Mouse (Mus musculus) MEL (cell line): ENCODE results near the gene Herc2. TPM values are rescaled to one million over a fixed set of nuclear protein-coding genes. Genes with fewer than 3 reads are reported as not detected.

Experiments used
- DNase-seq: peaks from one replicate; pipeline ENCODE4 v3.0.0; 2011; ENCODE audit warnings: low read depth, low spot score
- H3K27ac ChIP-seq: 2 replicates; pipeline ENCODE4 v1.5.1; 2012; ENCODE audit warnings: low read depth, mild to moderate bottlenecking, control low read depth, low read length, moderate library complexity; ENCODE audit not compliant: control insufficient read depth
- H3K27me3 ChIP-seq, 2 experiments: fragments of 150-350 bp in 1 of 2; sonication (generic) in 1 of 2; 2 replicates each; pipeline ENCODE4 v1.6.1; 2012; ENCODE audit warnings: low read length in 2 of 2, mild to moderate bottlenecking in 2 of 2, improper control_type of control experiment in 1 of 2, moderate library complexity in 1 of 2; ENCODE audit not compliant: insufficient read depth in 2 of 2, control insufficient read depth in 1 of 2
- H3K36me3 ChIP-seq, 2 experiments: 2 replicates each; pipeline ENCODE4 v1.6.1; 2012 to 2014; ENCODE audit warnings: low read length in 2 of 2, improper control_type of control experiment in 1 of 2, inconsistent platforms in 1 of 2, mild to moderate bottlenecking in 1 of 2; ENCODE audit not compliant: insufficient read depth in 2 of 2, control insufficient read depth in 1 of 2
- H3K4me1 ChIP-seq, 2 experiments: fragments of 150-350 bp in 1 of 2; sonication (generic) in 1 of 2; 2 replicates each; pipeline ENCODE4 v1.6.1; 2012; ENCODE audit warnings: low read length in 2 of 2, improper control_type of control experiment in 1 of 2, mild to moderate bottlenecking in 1 of 2; ENCODE audit not compliant: insufficient read depth in 2 of 2, control insufficient read depth in 1 of 2
- H3K4me3 ChIP-seq, 2 experiments: fragments of 150-350 bp in 1 of 2; sonication (generic) in 1 of 2; 2 replicates each; pipeline ENCODE4 v1.5.1; 2012; ENCODE audit warnings: low read depth in 2 of 2, low read length in 2 of 2, mild to moderate bottlenecking in 2 of 2, moderate library complexity in 2 of 2, control low read depth in 1 of 2, improper control_type of control experiment in 1 of 2; ENCODE audit not compliant: control insufficient read depth in 1 of 2, insufficient read depth in 1 of 2
- H3K79me2 ChIP-seq: 2 replicates; pipeline ENCODE4 v1.6.1; 2012; ENCODE audit warnings: mild to moderate bottlenecking, low read length, moderate library complexity; ENCODE audit not compliant: control insufficient read depth, poor library complexity, insufficient read depth
- H3K9ac ChIP-seq: 2 replicates; pipeline ENCODE4 v1.6.1; 2012; ENCODE audit warnings: low read depth, mild to moderate bottlenecking, control low read depth, low read length, moderate library complexity; ENCODE audit not compliant: control insufficient read depth, poor library complexity, severe bottlenecking
- H3K9me3 ChIP-seq: fragments of 150-350 bp; sonication (generic); replicated peaks from 2 replicates; pipeline ENCODE4 v1.6.1; 2012; ENCODE audit warnings: mild to moderate bottlenecking, low read length, improper control_type of control experiment, moderate library complexity; ENCODE audit not compliant: insufficient read depth
- BHLHE40 ChIP-seq: IDR thresholded peaks from 2 replicates; pipeline ENCODE4 v1.6.1; 2012; ENCODE audit warnings: low read depth, mild to moderate bottlenecking, inconsistent platforms, low read length, improper control_type of control experiment, borderline replicate concordance
- CTCF ChIP-seq, 3 experiments: IDR thresholded peaks in 2 of 3; conservative IDR thresholded peaks in 1 of 3; 2 replicates each; pipeline ENCODE4 v1.5.1; 2011 to 2012; ENCODE audit warnings: low read length in 3 of 3, low read depth in 2 of 3, mild to moderate bottlenecking in 2 of 3, improper control_type of control experiment in 1 of 3, inconsistent platforms in 1 of 3, mixed read lengths in 1 of 3, moderate library complexity in 1 of 3; ENCODE audit not compliant: control insufficient read depth in 1 of 3, insufficient read depth in 1 of 3, poor library complexity in 1 of 3, severe bottlenecking in 1 of 3
- ELF1 ChIP-seq: IDR thresholded peaks from 2 replicates; pipeline ENCODE4 v1.6.1; 2014; ENCODE audit warnings: low read depth, mild to moderate bottlenecking, inconsistent platforms, low read length, improper control_type of control experiment, moderate library complexity
- EP300 ChIP-seq, 2 experiments: IDR thresholded peaks; 2 replicates each; pipeline ENCODE4 v1.6.1; 2011; ENCODE audit warnings: improper control_type of control experiment in 2 of 2, low read length in 2 of 2, low read depth in 1 of 2, mild to moderate bottlenecking in 1 of 2
- ETS1 ChIP-seq: IDR thresholded peaks from 2 replicates; pipeline ENCODE4 v1.6.1; 2012; ENCODE audit warnings: low read depth, mild to moderate bottlenecking, inconsistent platforms, low read length, improper control_type of control experiment, moderate library complexity
- GABPA ChIP-seq: IDR thresholded peaks from 2 replicates; pipeline ENCODE4 v1.6.1; 2012; ENCODE audit warnings: low read depth, mild to moderate bottlenecking, inconsistent platforms, low read length, improper control_type of control experiment, moderate library complexity
- HCFC1 ChIP-seq: IDR thresholded peaks from 2 replicates; pipeline ENCODE4 v1.6.1; 2012; ENCODE audit warnings: low read depth, mild to moderate bottlenecking, inconsistent platforms, low read length, improper control_type of control experiment, moderate library complexity
- JUND ChIP-seq: IDR thresholded peaks from 2 replicates; pipeline ENCODE4 v1.6.1; 2011; ENCODE audit warnings: low read depth, mild to moderate bottlenecking, improper control_type of control experiment, low read length
- KAT2A ChIP-seq: conservative IDR thresholded peaks from 2 replicates; pipeline ENCODE4 v1.6.1; 2012; ENCODE audit warnings: low read depth, low read length, improper control_type of control experiment, inconsistent platforms
- MAX ChIP-seq: IDR thresholded peaks from 2 replicates; pipeline ENCODE4 v1.6.1; 2011; ENCODE audit warnings: low read length, improper control_type of control experiment
- MAZ ChIP-seq: IDR thresholded peaks from 2 replicates; pipeline ENCODE4 v1.6.1; 2012; ENCODE audit warnings: low read depth, mild to moderate bottlenecking, inconsistent platforms, low read length, improper control_type of control experiment
- MXI1 ChIP-seq: IDR thresholded peaks from 2 replicates; pipeline ENCODE4 v1.6.1; 2011; ENCODE audit warnings: mild to moderate bottlenecking, low read depth, low read length, improper control_type of control experiment
- MYB ChIP-seq: IDR thresholded peaks from 2 replicates; pipeline ENCODE4 v1.6.1; 2011; ENCODE audit warnings: mild to moderate bottlenecking, low read depth, low read length, improper control_type of control experiment
- MYC ChIP-seq: IDR thresholded peaks from 2 replicates; pipeline ENCODE4 v1.6.1; 2011; ENCODE audit warnings: low read depth, mild to moderate bottlenecking, low read length, improper control_type of control experiment, moderate library complexity
- POLR2A ChIP-seq, 2 experiments: IDR thresholded peaks; 2 replicates each; pipeline ENCODE4 v1.6.1; 2011 to 2012; ENCODE audit warnings: low read length in 2 of 2, mild to moderate bottlenecking in 2 of 2, control low read depth in 1 of 2, improper control_type of control experiment in 1 of 2, low read depth in 1 of 2, moderate library complexity in 1 of 2; ENCODE audit not compliant: control insufficient read depth in 1 of 2, insufficient read depth in 1 of 2, poor library complexity in 1 of 2
- POLR2AphosphoS2 ChIP-seq: IDR thresholded peaks from 2 replicates; pipeline ENCODE4 v1.6.1; 2011; ENCODE audit warnings: low read length, improper control_type of control experiment
- POLR2AphosphoS5 ChIP-seq: IDR thresholded peaks from 2 replicates; pipeline ENCODE4 v1.6.1; 2012; ENCODE audit warnings: low read depth, borderline replicate concordance, mild to moderate bottlenecking, inconsistent platforms, low read length, moderate library complexity, mixed read lengths
- RAD21 ChIP-seq: IDR thresholded peaks from 2 replicates; pipeline ENCODE4 v1.6.1; 2011; ENCODE audit warnings: mild to moderate bottlenecking, low read depth, low read length, improper control_type of control experiment
- RCOR1 ChIP-seq: IDR thresholded peaks from 2 replicates; pipeline ENCODE4 v1.6.1; 2012; ENCODE audit warnings: low read depth, mild to moderate bottlenecking, inconsistent platforms, low read length, improper control_type of control experiment
- TAL1 ChIP-seq: IDR thresholded peaks from 2 replicates; pipeline ENCODE4 v1.6.1; 2012; ENCODE audit warnings: mild to moderate bottlenecking, inconsistent platforms, low read length, moderate library complexity, mixed read lengths
- UBTF ChIP-seq: IDR thresholded peaks from 2 replicates; pipeline ENCODE4 v1.6.1; 2012; ENCODE audit warnings: low read depth, mild to moderate bottlenecking, inconsistent platforms, low read length, improper control_type of control experiment, moderate library complexity, borderline replicate concordance; ENCODE audit not compliant: insufficient read depth
- USF2 ChIP-seq, 2 experiments: IDR thresholded peaks; 2 replicates each; pipeline ENCODE4 v1.6.1; 2011 to 2012; ENCODE audit warnings: improper control_type of control experiment in 2 of 2, low read length in 2 of 2, borderline replicate concordance in 1 of 2, inconsistent platforms in 1 of 2, low read depth in 1 of 2, mild to moderate bottlenecking in 1 of 2; ENCODE audit not compliant: insufficient read depth in 1 of 2
- ZC3H11A ChIP-seq: IDR thresholded peaks from 2 replicates; pipeline ENCODE4 v1.6.1; 2012; ENCODE audit warnings: low read depth, mild to moderate bottlenecking, inconsistent platforms, low read length, improper control_type of control experiment
- ZKSCAN1 ChIP-seq: IDR thresholded peaks from 2 replicates; pipeline ENCODE4 v1.6.1; 2012; ENCODE audit warnings: low read depth, mild to moderate bottlenecking, inconsistent platforms, low read length, improper control_type of control experiment, moderate library complexity
- ZMIZ1 ChIP-seq: IDR thresholded peaks from 2 replicates; pipeline ENCODE4 v1.6.1; 2012; ENCODE audit warnings: low read depth, mild to moderate bottlenecking, inconsistent platforms, low read length, improper control_type of control experiment, moderate library complexity
- polyA plus RNA-seq, 2 experiments: library from polyadenylated mRNA; stranded (reverse) in 1 of 2; unstranded in 1 of 2; fragments of >175 nt in 1 of 2; fragments of >200 nt in 1 of 2; gene quantifications; 2 replicates each; pipeline versions ENCODE4 v1.2.1 to v1.2.4; 2012; ENCODE audit warnings: low replicate concordance in 2 of 2, low read depth in 1 of 2; ENCODE audit not compliant: insufficient read length in 2 of 2, insufficient read depth in 1 of 2, missing spikeins in 1 of 2
- total RNA-seq: library from RNA; depleted of rRNA; stranded (reverse); fragments of 300-350 nt; gene quantifications from 2 replicates; pipeline ENCODE4 v1.2.3, GENCODE M21; 2012

Herc2 gene
- total and polyA plus RNA-seq, 3 experiments: 20.7 to 389 (median 32.0) TPM

GRCm38 (mm10) chr7:56049831-56050321 lies at the start of gene Herc2 (continued):
- TF ChIP-seq ZC3H11A (no peak), ELF1 (peak; percentile 95)

- Histone ChIP-seq H3K36me3 (peaks cover 0 to 17% of the 10 kb centered on the region in 2 experiments; a peak in 2 of 4 replicates), H3K27me3 (no peaks in the 10 kb centered on the region), H3K27ac (no peak overlapping the region), H3K4me1 (peaks cover 12 to 16% of the 10 kb centered on the region in 2 experiments), H3K79me2 (0 out of 2 replicates have a peak, but pooled peaks cover 2% of the 10 kb centered on the region), H3K4me3 (no peak overlapping the region), H3K9me3 (no peaks in the 10 kb centered on the region), H3K9ac (no peak overlapping the region)
- TF ChIP-seq HCFC1: no peak
- no peak for TF ChIP-seq POLR2AphosphoS5
- no peak for TF ChIP-seq CTCF (IDR thresholded peaks at IDR 0.05 in 2 of 3, conservative IDR thresholded peaks at IDR 0.05 in 1 of 3; ENCODE audit: control insufficient read depth in 1 of 3, insufficient read depth in 1 of 3, low read depth in 2 of 3, low read length in 3 of 3, poor library complexity in 1 of 3, severe bottlenecking in 1 of 3)
- no peak for TF ChIP-seq MAX
- no peak for TF ChIP-seq JUND
- TF ChIP-seq UBTF: no peak
- no peak for TF ChIP-seq KAT2A
- DNase-seq: no peak
Measured at GRCm38 (mm10) chr7:56010318-56011017, 39.5 kb upstream of the Herc2 start.

GRCm38 (mm10) chr7:56011018-56011333 lies 39.0 kb upstream of the Herc2 start:
- Histone ChIP-seq H3K4me1 (peaks cover 15 to 20% of the 10 kb centered on the region in 2 experiments), H3K9me3 (no peaks in the 10 kb centered on the region), H3K27ac (no peak overlapping the region)

More at GRCm38 (mm10) chr7:56011018-56011333, 39.0 kb upstream of the Herc2 start:
- TF ChIP-seq MAZ (no peak), ZKSCAN1 (no peak), EP300 (IDR thresholded peaks at IDR 0.05; ENCODE audit: low read depth in 1 of 2, low read length in 2 of 2) (no peak), RCOR1 (no peak), POLR2AphosphoS2 (no peak), ZC3H11A (no peak), MYC (no peak), TAL1 (no peak), HCFC1 (no peak), MAX (no peak), ETS1 (no peak), ZMIZ1 (no peak), USF2 (IDR thresholded peaks at IDR 0.05; ENCODE audit: borderline replicate concordance in 1 of 2, insufficient read depth in 1 of 2, low read depth in 1 of 2, low read length in 2 of 2) (no peak), GABPA (no peak), POLR2A (IDR thresholded peaks at IDR 0.05; ENCODE audit: control insufficient read depth in 1 of 2, insufficient read depth in 1 of 2, low read depth in 1 of 2, low read length in 2 of 2, poor library complexity in 1 of 2) (no peak), MXI1 (no peak), KAT2A (no peak), RAD21 (no peak), BHLHE40 (no peak), MYB (no peak)
- TF ChIP-seq, all 39 proteins: peak for 0
- DNase-seq: no peak
- no peaks in the 10 kb centered on the region for H3K27me3 ChIP-seq
- 0 out of 2 replicates have a peak, but pooled peaks cover 2% of the 10 kb centered on the region for H3K79me2 ChIP-seq
- no peak overlapping the region for H3K9ac ChIP-seq
- no peak overlapping the region for H3K4me3 ChIP-seq
- peaks cover 0 to 21% of the 10 kb centered on the region in 2 experiments; a peak in 2 of 4 replicates for H3K36me3 ChIP-seq
